Mouse (Mus musculus): ENCODE results near the gene Gm37596.
"Not testable (repeated sequence)": the region's sequence is repeated elsewhere in the genome, so short reads cannot be mapped to it uniquely, and the experiment has no call there.

GRCm38 (mm10) chr3:93676210-93676609, 16.7 kb downstream of the Gm37596 start, which contains the start of gene Tdpoz1:
- TF ChIP-seq CTCF, EP300 (IDR thresholded peaks at IDR 0.05; ENCODE audit: low read depth): not testable (repeated sequence)
